Comparison of ENCODE assay signal across 12 mouse cellular contexts in genomic region chr3:122128999-122129493, GRCm38 (mm10).
DNase-seq lines count a peak whose midpoint lies in the region; ATAC-seq and TF ChIP-seq lines count a peak whose summit lies in the region.
"Had no signal": no experiment of that assay in that cellular context is flagged by ENCODE, and none has a peak within 500 bp of the region (broad histone marks: within the 10 kb centered on the region; RNA-seq: fewer than 3 reads in every experiment).

No protein-coding gene starts in this region.

- H3K27ac ChIP-seq in gastrocnemius, adult 2 months = peak overlapping the region; percentile 83
- no peak overlapping the region for H3K27ac ChIP-seq in embryonic facial prominence, embryonic 14.5 days (replicated peaks; ENCODE audit: low read depth, low read length)
- H3K27ac ChIP-seq in midbrain, embryonic 12.5 days (replicated peaks) = no peak overlapping the region
- H3K27ac ChIP-seq: lung, embryonic 15.5 days; stomach, postnatal 0 days had no signal

- no peaks in the 10 kb centered on the region for H3K27me3 ChIP-seq in embryonic facial prominence, embryonic 14.5 days (replicated peaks; ENCODE audit: control insufficient read depth, insufficient read depth, low read length)
- no peaks in the 10 kb centered on the region for H3K27me3 ChIP-seq in midbrain, embryonic 12.5 days
- H3K27me3 ChIP-seq: lung, embryonic 15.5 days had no signal

- H3K9me3 ChIP-seq in embryonic facial prominence, embryonic 14.5 days (ENCODE audit: control insufficient read depth, low read length) = no peaks in the 10 kb centered on the region
- no peaks in the 10 kb centered on the region for H3K9me3 ChIP-seq in midbrain, embryonic 12.5 days
- H3K9me3 ChIP-seq: lung, embryonic 15.5 days had no signal

- TF ChIP-seq CTCF in gastrocnemius, adult 2 months (IDR thresholded peaks at IDR 0.05) = no peak

- peak; percentile 31; the same call in 1 of the 2 replicates for ATAC-seq in embryonic facial prominence, embryonic 14.5 days (ENCODE audit: low read depth)
- ATAC-seq in midbrain, embryonic 12.5 days (ENCODE audit: low FRiP score, low read depth) = peak; percentile 59; the same call in 1 of the 2 replicates
- no peak for ATAC-seq in cerebellum, adult (ENCODE audit: insufficient number of reproducible peaks, low FRiP score, low TSS enrichment)

- no peak overlapping the region for H3K9ac ChIP-seq in embryonic facial prominence, embryonic 14.5 days (ENCODE audit: low read depth, low read length)
- H3K9ac ChIP-seq in midbrain, embryonic 12.5 days (replicated peaks) = no peak overlapping the region
- H3K9ac ChIP-seq: lung, embryonic 15.5 days had no signal

- H3K36me3 ChIP-seq in embryonic facial prominence, embryonic 14.5 days (ENCODE audit: control insufficient read depth, insufficient read depth, low read length) = no peaks in the 10 kb centered on the region
- no peaks in the 10 kb centered on the region for H3K36me3 ChIP-seq in midbrain, embryonic 12.5 days
- H3K36me3 ChIP-seq: lung, embryonic 15.5 days had no signal

- H3K4me1 ChIP-seq in embryonic facial prominence, embryonic 14.5 days (ENCODE audit: control insufficient read depth, insufficient read depth, low read length) = no peaks in the 10 kb centered on the region
- H3K4me1 ChIP-seq in midbrain, embryonic 12.5 days = peaks cover 12% of the 10 kb centered on the region

- DNase-seq in gastrocnemius, adult 2 months = no peak
- DNase-seq in gastrocnemius, postnatal 10 days = no peak
- peak; percentile 86 for DNase-seq in 3T3-L1 (ENCODE audit: low read depth, low spot score)
- DNase-seq in embryonic facial prominence, embryonic 14.5 days (ENCODE audit: low spot score) = peak; percentile 54
- no peak for DNase-seq in urinary bladder, postnatal 36 days (ENCODE audit: low spot score in 2 of 2)
- DNase-seq in ovary, postnatal 14 days (ENCODE audit: low spot score) = no peak
- DNase-seq: heart, postnatal 36 days; kidney, postnatal 14 days had no signal

- H3K4me2 ChIP-seq in embryonic facial prominence, embryonic 14.5 days (ENCODE audit: low read depth, low read length) = peak overlapping the region; percentile 5; the same call in 1 of the 2 replicates
- peak overlapping the region; percentile 24 for H3K4me2 ChIP-seq in midbrain, embryonic 12.5 days (replicated peaks)
- H3K4me2 ChIP-seq: lung, embryonic 15.5 days had no signal

- 36% methylated on average over 17 of the region's 17 CpGs for WGBS in embryonic facial prominence, embryonic 14.5 days
- WGBS in midbrain, embryonic 12.5 days = 47% methylated on average over 17 of the region's 17 CpGs

- intact Hi-C loops in gastrocnemius, adult 2 months (cut with DNase I) = no loop called here

- no peak overlapping the region; the same call in 1 of the 2 replicates for H3K4me3 ChIP-seq in gastrocnemius, adult 2 months
- no peak overlapping the region for H3K4me3 ChIP-seq in embryonic facial prominence, embryonic 14.5 days (ENCODE audit: low read depth, low read length)
- no peak overlapping the region for H3K4me3 ChIP-seq in midbrain, embryonic 12.5 days
- H3K4me3 ChIP-seq: lung, embryonic 15.5 days had no signal

Comparison
In these comparisons a context has a peak if more than half of its experiments do, and no peak if none do; other contexts are left out.
1. DNase-seq: peak in 3T3-L1 (single experiment) and embryonic facial prominence, embryonic 14.5 days (single experiment); none in gastrocnemius, adult 2 months (single experiment), gastrocnemius, postnatal 10 days (single experiment), urinary bladder, postnatal 36 days (0 of 2) and ovary, postnatal 14 days (single experiment).